Mouse (Mus musculus): ENCODE data around the gene Msx1.
"Not testable (repeated sequence)": the region's sequence is repeated elsewhere in the genome, so short reads cannot be mapped to it uniquely, and the experiment has no call there.

Gene Msx1

DNA sequence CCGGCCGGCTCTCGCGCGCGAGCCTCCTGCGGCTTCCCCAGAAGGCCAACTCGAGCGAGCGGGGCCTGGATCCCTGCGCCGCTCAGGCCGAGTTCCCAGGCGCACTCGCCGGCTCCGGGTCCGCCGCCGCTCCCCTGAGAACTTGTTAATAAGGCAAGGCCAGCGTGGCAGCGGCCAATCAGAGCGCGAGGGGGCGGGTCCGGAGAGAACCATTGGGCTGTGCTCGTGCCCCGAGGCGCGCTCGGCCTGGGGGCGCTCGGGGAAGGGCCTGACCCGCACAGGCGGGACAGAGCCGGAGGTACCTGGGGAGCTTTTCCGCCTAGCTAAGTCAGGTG is at the start of gene Msx1:
TSS of gene Msx1 (minus strand) at position 123 of the 335 bp plus-strand sequence.
- DNase-seq (ENCODE audit: low spot score): peak; percentile 88

DNA sequence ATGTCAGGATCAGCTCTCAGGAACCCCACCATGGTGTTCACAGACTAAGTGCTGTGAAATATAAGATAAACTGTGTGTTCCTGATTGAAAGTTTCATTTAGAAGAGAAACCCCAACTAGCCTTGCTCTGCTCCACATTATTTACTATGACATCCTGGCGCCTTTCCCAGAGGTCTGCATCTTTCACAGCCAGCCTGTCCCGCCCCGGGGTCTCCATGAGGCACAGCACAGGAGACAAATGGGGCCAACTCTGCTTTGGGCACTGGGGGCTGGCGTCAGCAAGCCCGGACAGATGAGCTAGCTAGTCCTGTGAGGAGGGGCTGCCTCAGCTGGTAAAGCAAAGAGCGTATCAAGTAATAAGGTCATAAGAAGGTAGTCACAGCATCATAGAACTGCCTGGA is 41.1 kb upstream of the Msx1 start:
- no peak for DNase-seq (ENCODE audit: low spot score)

DNA sequence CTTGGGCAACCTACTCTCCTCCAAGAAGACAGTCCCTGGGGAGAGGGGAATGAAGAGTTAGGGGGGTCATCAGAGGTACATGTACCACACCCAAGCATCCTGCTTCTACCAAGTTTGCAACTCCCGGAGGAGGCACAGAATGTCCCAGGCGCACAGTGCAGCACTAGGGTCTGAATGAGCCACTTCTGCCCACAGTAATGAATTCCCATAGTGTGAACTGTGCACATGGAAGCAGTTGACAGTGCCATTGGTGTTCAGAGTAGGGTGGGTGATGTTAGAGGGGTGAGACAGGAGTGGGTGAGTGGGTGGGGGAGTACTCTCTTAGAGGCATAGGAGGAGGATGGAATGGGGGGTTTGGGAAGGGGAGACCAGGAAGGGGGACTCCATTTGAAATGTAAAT is 39.9 kb upstream of the Msx1 start:
- DNase-seq (ENCODE audit: low spot score): no peak

DNA sequence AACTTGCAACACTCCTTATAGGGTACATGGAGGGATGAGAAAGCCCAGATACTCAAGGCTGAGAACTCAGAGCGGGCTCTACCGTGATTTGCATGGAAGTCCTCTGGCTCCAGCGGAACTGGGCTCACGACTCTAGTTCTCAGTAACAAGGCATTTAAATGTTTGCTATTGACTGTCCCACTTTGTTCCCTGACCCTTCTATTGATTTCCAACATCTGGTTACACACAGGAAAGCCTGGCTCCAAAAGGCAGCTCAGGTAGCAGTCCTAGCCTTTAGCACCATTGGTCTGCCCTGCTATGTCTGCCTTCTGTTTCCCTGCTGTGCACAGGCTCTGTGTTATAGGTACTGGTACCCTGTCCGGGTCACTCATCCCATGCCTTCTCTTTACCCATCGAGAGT is 36.5 kb upstream of the Msx1 start:
- DNase-seq (ENCODE audit: low spot score): no peak

DNA sequence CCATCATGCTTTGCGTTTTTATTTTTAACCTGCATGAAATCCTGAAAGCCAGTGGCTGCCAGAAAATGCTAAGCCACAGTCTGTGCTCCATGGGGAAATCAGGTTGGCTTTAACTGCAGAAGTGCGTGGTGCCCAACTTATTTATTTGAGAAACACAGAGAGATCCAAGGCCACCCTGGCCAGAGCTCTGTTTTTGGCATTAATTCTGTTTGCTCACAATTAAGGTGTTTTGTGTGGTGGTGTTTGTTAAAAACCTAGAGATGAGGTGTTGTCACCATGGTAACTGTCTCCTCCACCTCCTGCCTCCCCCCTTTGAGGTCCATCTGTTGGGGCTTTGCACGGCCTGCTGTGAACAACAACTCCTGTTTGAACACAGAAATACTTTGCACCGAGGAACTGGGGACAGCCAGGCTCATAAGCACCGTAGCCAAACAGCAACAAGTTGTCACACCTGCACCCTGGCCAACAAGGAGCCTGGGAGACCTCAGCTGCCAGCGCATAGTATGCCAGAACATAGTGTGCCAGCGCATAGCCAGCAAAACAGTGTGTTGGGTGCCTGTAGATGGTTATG is 35.9 kb upstream of the Msx1 start:
- no peak for DNase-seq (ENCODE audit: low spot score)

DNA sequence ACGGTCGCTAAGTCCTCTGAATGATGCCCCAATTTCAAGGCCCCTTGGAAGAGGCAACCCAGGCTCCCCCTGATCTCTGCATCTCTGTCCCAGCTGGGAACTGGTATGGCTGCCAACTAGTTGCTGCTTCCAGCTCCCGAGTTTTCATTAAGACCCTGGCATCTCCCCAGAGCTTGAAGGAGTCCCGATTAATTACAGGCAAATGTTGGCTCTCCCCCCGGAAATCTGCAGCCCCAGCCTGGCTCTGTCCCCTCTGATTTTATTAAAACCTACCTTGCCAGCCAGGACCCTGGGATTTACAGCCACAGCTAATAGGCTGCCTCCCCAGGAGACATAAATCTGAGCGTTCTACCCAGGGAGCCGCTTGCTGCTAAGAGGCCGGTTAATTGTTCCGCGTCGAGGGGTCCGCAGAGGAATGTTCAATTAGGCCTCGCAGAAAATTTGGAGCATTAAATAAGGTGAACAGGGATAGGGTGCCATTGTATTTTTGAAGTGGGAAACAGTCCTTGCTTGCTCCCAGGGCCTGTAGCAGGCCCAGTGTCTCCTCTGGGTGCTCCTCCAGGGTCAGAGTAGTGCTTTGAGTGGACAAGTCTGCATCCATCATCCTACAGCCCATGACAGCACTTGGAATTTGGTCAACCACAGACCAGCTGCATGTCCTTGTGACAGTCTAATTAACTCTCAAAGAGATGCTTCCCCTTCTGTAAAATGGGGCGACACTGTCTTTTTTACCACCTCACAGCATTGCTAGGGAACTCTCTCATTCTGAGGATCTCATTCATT is 33.6 kb upstream of the Msx1 start:
- DNase-seq (ENCODE audit: low spot score): no peak

DNA sequence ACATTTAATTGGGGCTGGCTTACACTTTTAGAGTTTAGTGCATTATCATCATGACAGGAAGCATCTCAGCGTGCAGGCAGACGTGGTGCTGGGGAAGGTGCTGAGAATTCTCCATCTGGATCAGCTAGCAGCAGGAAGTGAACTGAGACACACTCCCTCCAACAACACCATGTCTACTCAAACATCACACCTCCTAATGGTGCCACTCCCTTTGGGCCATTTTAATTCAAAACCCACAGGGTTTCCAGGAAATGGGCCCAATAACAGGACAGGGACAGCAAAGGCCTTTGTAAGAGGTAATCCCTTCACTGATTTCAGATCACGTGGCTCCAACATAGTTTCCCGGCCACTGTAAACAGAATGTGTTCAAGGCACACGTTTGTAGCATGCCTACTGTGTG is 31.7 kb upstream of the Msx1 start:
- no peak for DNase-seq (ENCODE audit: low spot score)

DNA sequence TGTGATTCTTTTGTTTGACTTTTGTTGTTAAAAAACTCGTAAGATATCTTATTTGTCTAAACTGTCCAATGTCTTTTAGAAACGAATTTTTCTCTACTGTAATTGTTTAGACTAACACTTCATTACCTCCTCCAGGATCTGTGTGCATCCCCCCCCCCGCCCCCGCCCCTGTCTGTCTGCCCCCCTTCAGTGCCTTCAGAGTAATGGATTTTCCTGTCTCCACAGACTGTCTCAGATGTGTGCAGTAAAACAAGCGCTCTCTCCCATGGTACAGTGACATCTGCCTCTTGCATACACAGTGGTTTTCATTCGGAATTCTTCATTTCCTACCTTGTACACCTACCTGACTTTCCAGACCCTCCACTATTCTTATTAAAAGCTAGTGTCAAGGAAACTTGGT is 29.9 kb upstream of the Msx1 start:
- no peak for DNase-seq (ENCODE audit: low spot score)

DNA sequence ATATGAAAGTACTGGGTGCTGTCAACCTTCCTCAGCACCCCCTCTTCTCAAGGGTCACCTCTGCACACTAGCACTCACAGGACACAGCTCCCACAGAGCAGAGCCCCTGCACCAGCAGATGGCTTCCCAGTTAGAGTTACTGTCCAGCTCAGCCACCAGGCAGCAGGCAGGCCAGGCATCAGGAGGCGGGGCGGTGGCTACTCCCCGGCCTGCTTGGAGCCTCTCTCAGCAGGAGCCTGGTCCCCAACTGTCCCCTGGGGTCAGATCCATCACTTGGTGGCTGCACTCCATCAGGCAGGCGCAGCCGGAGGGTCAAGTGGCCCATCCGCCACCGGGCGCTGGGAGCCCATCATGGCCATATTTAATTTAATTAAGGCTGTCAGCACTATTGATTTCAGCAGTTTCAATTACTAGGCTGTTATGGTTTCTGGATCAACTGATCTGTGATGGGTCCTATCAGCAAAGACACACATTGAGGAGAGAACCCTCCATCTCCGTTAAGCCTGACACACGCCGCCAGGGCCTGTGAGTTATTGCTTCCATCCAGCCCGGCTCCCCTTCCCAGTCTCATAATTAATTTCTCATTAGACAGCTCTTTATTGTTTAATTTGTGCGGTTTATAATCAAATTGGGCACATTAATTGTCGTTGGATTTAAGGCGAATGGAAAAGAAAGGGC is 27.1 kb upstream of the Msx1 start:
- DNase-seq (ENCODE audit: low spot score): no peak

DNA sequence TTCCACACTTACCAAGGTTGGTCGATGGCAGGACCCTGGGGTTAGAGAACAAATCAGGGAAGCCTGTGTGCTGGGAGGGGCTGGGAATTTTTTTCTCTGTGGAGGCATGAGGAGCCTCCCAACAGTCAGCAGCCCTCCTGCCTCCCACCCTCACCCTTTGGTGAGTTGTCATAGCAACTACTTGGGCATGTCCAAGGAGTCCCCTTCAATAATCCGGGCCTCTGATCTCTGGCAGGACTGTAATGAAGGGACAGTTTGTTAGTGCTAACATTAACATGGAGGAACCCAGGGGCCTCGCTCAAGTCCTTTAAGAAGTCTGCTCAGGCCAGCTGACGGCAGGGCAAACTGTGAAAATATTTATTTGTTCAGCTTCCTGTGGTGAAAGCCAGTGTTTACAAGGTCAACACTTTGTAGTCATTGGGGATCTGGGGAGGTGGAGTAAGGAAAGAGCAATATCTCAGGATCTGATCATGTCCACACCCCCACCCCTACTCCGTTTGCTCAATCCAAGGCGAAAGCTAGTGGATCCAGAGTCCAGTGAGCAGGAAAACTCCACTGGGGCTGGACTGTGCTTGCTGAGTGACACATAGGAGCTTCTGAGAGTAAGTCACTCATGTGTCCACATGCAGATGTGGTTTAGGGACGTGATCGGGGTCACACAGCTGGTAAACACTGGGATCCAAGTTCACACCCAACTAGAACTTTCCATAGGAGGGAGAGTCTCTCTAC is 24.8 kb upstream of the Msx1 start:
- no peak for DNase-seq (ENCODE audit: low spot score)

DNA sequence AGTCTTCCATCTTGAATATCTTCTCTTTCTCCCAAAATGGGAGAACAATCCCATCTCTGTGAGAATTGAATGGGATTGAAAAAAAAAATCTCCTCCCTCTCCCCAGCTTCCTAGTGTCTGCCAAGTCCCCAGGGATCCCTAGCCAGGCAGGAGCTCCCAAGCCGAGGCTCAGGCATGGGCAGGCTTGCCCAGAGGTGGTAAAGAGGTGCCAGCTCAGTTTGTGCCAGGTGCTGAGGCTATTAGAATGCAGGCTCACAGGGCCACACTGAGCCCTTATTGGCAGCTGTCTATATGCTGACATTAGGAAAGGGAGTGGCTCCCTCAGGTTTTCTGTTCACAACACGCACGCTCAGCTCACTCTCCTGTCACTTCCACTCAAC is 11.9 kb upstream of the Msx1 start:
- no peak for DNase-seq (ENCODE audit: low spot score)

DNA sequence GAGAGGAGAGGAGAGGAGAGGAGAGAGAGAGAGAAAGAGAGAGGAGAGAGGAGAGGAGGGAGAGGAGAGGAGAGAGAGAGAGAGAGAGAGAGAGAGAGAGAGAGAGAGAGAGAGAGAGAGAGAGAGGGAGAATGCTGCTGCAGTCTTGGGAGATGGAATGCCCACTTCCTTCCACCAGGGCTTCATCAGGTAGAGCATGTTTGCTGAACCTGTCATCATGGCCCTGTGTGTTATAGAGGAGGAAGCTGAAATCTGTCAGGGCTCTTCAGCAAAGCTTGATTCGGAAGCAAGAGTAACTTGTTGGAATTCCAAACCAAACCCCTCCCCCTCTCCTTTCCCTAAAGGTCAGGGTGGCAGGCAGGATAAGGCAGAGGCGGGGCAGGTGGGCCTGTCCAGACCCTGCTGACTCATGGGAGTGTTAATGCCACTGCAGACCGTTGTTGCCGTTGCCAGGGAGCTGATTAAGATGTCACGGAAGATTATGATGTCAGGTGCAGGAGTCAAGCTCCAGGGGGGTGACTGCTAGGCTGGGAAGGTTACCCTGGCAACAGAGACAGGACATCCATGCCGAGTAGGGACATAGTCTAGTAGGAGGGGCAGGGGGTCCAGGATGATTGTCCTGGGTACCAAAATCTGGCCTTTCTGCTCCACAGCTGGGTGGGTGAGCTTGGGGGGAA is 11.3 kb upstream of the Msx1 start:
- no peak for DNase-seq (ENCODE audit: low spot score)

DNA sequence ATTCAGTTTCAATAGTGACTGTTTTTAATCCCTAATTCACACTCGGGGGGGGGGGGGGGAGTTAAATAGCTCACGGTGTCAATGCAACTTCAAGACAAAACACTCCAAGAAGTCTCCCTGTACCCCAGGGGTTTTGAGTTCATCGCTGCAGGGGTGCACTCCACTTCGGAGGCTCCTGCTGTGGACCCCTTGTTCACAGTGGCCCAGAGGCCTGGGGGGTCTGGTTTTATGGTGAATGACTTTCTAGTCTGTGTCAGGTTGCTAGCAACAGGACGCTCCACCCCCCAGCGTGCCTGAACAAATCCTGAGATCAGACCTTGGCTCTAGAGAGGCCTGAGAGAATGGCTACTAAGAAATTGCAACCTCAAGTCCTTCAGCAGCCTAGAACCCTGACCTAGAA is 8.4 kb upstream of the Msx1 start:
- DNase-seq (ENCODE audit: low spot score): no peak

DNA sequence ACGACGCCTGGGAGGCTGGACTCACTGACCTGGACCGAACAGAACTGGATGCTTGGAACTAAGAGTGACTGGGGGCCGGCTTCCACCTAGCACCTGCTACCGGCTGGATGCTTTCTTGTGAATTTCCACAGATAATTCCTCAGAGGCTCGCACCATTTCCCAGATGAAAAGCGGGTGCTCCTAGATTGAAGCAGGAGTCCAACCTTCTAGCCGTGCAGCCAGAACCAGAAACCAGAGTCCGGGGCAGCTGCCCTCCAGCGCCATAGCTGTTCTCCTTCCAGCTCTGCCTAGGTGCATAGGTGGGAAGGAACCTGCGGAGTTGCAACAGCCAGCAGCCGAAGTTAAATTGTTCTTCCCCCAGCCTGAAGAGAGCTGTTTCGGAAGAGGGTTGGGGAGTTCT is 7.6 kb upstream of the Msx1 start:
- DNase-seq (ENCODE audit: low spot score): no peak

DNA sequence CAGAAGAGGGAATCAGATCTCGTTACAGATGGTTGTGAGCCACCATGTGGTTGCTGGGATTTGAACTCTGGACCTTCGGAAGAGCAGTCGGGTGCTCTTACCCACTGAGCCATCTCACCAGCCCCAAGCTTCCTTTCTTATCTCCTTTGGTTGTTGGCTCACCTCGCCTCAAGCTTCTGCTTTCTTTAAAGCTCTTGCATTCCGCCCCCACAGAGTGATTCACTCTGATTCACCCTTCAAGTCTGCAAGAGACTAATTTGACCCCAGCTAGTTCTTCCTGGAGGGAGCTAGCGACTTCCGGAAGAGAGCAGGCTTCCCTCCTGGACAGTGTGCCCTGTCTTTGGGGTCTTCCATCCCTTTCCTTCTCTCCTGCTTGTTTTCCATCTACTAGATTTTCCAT is 6.1 kb upstream of the Msx1 start:
- not testable (repeated sequence) for DNase-seq (ENCODE audit: low spot score)

DNA sequence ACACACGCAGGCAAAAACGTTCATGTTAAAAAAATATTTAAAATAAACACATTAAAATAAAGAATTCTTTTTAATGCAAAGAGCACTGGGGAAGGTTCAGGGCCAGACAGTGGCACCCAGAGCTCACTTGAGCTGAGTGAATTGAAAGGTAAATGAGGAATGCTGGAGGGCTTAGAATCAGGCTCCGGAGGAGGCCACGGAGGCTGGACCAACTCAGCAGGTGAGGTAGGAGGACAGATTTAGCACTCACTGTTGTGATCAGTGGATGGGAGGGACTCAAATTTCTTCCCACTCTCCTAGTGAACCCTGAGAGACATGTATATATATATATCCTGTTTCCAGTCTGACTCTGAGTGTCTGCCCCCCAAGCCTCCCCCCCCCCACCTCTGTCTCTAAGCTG is 5.5 kb upstream of the Msx1 start:
- no peak for DNase-seq (ENCODE audit: low spot score)

DNA sequence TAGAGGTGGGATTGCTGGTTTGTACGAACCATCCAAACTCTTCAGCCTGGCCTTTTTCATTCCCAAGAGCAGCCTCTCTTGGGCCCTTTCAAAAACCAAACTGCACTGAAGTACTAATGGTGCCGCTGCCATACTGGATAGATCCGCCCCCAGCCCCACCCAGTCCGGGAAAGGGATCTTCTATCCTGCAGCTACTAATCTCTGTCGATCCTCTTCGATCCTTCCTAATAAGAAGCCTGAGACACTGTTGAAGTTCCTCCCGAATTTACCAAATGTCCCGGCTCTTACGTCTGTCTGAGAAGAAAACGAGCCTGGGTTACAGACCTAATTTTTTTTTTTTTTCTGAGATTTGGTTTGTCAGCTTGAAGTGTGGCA is 4.9 kb upstream of the Msx1 start:
- DNase-seq (ENCODE audit: low spot score): no peak

DNA sequence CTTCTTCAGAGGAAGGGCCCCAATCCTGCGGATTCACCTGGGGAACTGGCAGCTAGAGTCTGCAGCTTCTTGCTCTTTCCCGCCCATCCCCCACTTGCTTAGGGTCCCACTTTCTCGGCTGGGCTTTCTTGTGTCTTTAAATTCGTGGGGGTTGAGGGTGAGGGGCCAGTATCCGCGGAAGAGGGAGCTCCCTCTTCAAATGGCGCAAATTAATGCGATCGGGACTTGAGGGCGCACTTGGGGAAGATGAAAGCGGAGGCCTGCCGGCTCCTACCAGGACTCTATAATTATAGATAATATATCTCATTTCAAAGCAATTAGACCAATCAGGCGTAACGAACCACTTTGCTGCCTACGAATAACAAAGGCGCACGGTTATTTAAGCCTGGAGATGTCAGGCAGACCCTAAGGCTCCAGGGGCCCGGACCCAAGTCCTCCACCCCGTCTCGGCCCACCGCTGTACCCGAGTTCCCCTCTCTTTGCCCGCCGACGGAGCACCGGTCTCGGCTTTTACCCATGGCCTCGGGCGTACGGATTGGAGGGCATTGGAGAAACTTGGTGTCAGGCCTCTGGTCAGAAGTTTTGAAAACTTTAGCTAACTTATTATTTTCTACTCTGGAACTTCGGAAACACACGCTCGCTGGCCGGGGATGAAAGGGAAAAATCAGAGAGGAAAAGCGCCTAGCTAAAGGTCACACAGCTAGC is 4.4 kb upstream of the Msx1 start:
- no peak for DNase-seq (ENCODE audit: low spot score)

DNA sequence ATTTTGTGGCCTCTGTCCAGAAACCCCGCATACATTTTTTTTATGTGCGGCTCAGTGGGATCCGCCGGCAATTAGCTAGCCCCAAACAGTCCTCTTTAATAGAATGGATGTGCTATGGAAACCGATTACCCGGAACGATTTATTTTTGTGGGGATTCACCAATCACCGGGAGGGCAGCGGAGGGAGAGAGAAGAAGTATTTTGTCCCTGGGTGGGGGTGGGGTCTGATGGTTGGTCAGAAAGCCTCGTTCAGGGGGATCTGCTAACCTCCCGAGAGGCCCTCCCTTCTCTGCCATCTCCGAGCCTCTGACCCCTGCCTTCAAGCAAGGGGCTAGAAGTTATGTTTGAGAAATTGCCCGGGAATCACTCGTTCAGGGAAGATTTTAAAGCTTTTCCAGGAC is 3.6 kb upstream of the Msx1 start:
- no peak for DNase-seq (ENCODE audit: low spot score)

DNA sequence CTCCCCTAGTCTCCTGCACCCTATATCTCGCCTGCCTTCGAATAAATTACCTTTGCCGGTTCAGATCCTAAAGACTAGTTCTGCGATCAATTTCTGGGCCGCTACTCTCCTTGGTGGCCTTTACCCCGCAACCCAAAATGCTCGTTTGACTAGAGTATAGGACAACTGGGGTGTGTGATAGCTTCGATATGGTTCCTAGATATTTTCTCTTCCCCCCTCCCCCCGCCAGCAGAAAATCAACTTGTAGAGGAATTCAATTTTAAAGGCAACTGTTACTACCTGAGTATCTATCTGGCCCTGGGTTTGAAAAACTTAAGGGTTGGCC is 3.2 kb upstream of the Msx1 start:
- no peak for DNase-seq (ENCODE audit: low spot score)

DNA sequence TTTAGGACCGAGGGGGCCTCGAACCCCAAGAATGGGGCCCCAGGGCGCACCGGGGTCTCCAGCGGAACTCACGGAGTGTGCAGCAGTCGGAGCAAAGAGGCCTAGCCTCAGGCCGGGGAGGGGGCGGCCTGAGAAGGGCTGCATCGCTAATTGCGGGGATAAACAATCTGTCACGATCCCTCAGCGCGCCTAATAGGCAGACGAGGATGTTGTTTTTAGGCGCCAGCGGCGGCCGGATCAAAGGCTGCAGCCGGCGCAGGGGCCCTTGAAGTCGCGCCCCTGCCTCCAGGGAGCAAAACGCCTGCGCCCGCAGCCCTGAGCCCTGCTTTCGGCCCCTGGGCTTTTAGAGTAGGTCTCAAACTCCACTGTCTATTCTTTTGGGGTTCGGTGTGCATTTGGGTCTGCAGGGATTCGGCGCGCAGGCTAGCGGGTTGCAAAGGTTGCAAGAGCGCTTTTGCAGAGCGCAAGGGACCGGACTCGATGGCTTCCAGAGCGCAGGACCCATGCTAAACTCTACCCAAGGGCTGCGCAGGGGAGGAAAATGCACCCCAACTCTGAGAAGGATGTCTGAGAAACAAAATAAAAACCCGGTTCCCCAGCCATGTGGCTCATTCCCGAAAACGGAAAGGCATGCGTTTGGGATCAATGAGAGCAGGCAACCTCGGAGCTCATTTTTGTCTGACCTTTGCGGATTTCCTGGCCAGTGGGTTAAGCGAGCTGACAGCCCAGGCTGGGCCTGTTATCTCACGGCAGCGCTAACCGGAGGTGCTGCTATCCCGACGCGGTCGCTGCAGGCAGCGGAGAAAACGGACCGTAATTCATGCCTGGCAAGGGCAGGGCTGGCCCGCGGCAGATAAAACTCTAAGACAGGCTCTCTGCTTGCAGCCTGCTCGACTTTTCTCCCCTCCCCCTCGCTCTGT is 2.6 kb upstream of the Msx1 start:
- no peak for DNase-seq (ENCODE audit: low spot score)

Measured in adipocyte (in vitro differentiated cells).